Mouse (Mus musculus) limb, embryonic 14.5 days (tissue): ENCODE measurements around the gene Asic2. TPM values are rescaled to one million over a fixed set of nuclear protein-coding genes. Genes with fewer than 3 reads are reported as not detected.

Source experiments
- ATAC-seq: fragments of 200-750 bp; cut with Nextera tagmentation; 2 replicates; pipeline ENCODE4 v1.8.0; 2017; ENCODE audit warnings: low read depth, moderate number of reproducible peaks, moderate TSS enrichment; ENCODE audit not compliant: low FRiP score
- DNase-seq: peaks from one replicate; pipeline ENCODE4 v3.0.0-alpha.2; 2015; ENCODE audit warnings: low spot score
- H3K27ac ChIP-seq: fragments of 300-500 bp; sonication (generic); replicated peaks from 2 replicates; pipeline ENCODE4 v1.5.1; 2014; ENCODE audit warnings: low read depth, mild to moderate bottlenecking, low read length, moderate library complexity, mixed read lengths
- H3K27me3 ChIP-seq: fragments of 300-500 bp; sonication (generic); 2 replicates; pipeline ENCODE4 v1.6.1; 2014; ENCODE audit warnings: low read length, mixed read lengths; ENCODE audit not compliant: control insufficient read depth, insufficient read depth
- H3K36me3 ChIP-seq: fragments of 300-500 bp; sonication (generic); 2 replicates; pipeline ENCODE4 v1.6.1; 2014; ENCODE audit warnings: mild to moderate bottlenecking, low read length, moderate library complexity, mixed read lengths; ENCODE audit not compliant: control insufficient read depth, insufficient read depth
- H3K4me1 ChIP-seq: fragments of 300-500 bp; sonication (generic); 2 replicates; pipeline ENCODE4 v1.6.1; 2014; ENCODE audit warnings: antibody characterized with exemption, low read length, mixed read lengths; ENCODE audit not compliant: control insufficient read depth, insufficient read depth
- H3K4me2 ChIP-seq: fragments of 300-500 bp; sonication (generic); replicated peaks from 2 replicates; pipeline ENCODE4 v1.6.1; 2014; ENCODE audit warnings: low read depth, mild to moderate bottlenecking, low read length, moderate library complexity; ENCODE audit not compliant: severe bottlenecking
- H3K4me3 ChIP-seq: fragments of 300-500 bp; sonication (generic); replicated peaks from 2 replicates; pipeline ENCODE4 v1.5.1; 2014; ENCODE audit warnings: low read length
- H3K9ac ChIP-seq: fragments of 300-500 bp; sonication (generic); 2 replicates; pipeline ENCODE4 v1.6.1; 2014; ENCODE audit warnings: mild to moderate bottlenecking, low read depth, low read length, moderate library complexity; ENCODE audit not compliant: severe bottlenecking
- H3K9me3 ChIP-seq: fragments of 300-500 bp; sonication (generic); 2 replicates; pipeline ENCODE4 v1.6.1; 2016; ENCODE audit warnings: low read length; ENCODE audit not compliant: control insufficient read depth
- POLR2A ChIP-seq: fragments of 200-500 bp; IDR thresholded peaks from 2 replicates; pipeline ENCODE4 v1.8.0; 2012; ENCODE audit warnings: inconsistent platforms, mild to moderate bottlenecking, moderate library complexity, borderline replicate concordance; ENCODE audit not compliant: insufficient read depth, insufficient read length; ENCODE audit errors: extremely low read depth
- WGBS: fragments of 180-500 bp; shearing (Covaris S2); extraction: QIAGEN DNeasy Blood & Tissue Kit; methylation state at CpG from one replicate; pipeline ENCODE4 v1.1.7; 2014; 5-methylcytosine and 5-hydroxymethylcytosine counted together
- polyA plus RNA-seq, 2 experiments: library from polyadenylated mRNA; depleted of rRNA in 1 of 2; stranded (reverse) in 1 of 2; unstranded in 1 of 2; fragments of >200 nt; fragmentation: Nextera tagmentation in 1 of 2; extraction: Ambion mirVana in 1 of 2; gene quantifications; 2 replicates each; pipeline versions ENCODE4 v1.2.1 to v1.2.3; 2012 to 2014

Asic2 gene
- polyA plus RNA-seq, 2 experiments = 0.72 to 1.3 TPM

GRCm38 (mm10) chr11:81153841-81154240, 814.4 kb downstream of the Asic2 start:
- Histone ChIP-seq H3K36me3 (no peaks in the 10 kb centered on the region), H3K27ac (no peak overlapping the region), H3K9ac (no peak overlapping the region), H3K27me3 (peaks cover 72% of the 10 kb centered on the region), H3K4me1 (peaks cover 13% of the 10 kb centered on the region), H3K9me3 (no peaks in the 10 kb centered on the region), H3K4me2 (peak overlapping the region; percentile 94), H3K4me3 (peak overlapping the region; percentile 44)
- 13% methylated on average over 13 of the region's 13 CpGs for WGBS
- ATAC-seq (no peak), DNase-seq (no peak)
- TF ChIP-seq POLR2A = no peak

- no peak overlapping the region for H3K27ac ChIP-seq
- H3K4me1 ChIP-seq = peaks cover 13% of the 10 kb centered on the region
- DNase-seq = peak; percentile 48
- peaks cover 72% of the 10 kb centered on the region for H3K27me3 ChIP-seq
- WGBS = under 1% methylated on average over 49 of the region's 57 CpGs
- peak overlapping the region; percentile 94 for H3K4me2 ChIP-seq
- no peaks in the 10 kb centered on the region for H3K36me3 ChIP-seq
- H3K4me3 ChIP-seq = peak overlapping the region; percentile 44
- no peaks in the 10 kb centered on the region for H3K9me3 ChIP-seq
- TF ChIP-seq POLR2A = no peak
- peak; percentile 69; the same call in 1 of the 2 replicates for ATAC-seq
- H3K9ac ChIP-seq = no peak overlapping the region
Observed at GRCm38 (mm10) chr11:81153161-81153840, 815.0 kb downstream of the Asic2 start.

GRCm38 (mm10) chr11:81152460-81153160, 815.6 kb downstream of the Asic2 start:
- H3K27me3 ChIP-seq = peaks cover 72% of the 10 kb centered on the region
- ATAC-seq (no peak; the same call in 1 of the 2 replicates), DNase-seq (no peak)
- WGBS = 1% methylated on average over 29 of the region's 55 CpGs
- H3K4me2 ChIP-seq = peak overlapping the region; percentile 94
- no peak overlapping the region for H3K27ac ChIP-seq
- peaks cover 13% of the 10 kb centered on the region for H3K4me1 ChIP-seq
- H3K4me3 ChIP-seq = peak overlapping the region; percentile 44
- H3K36me3 ChIP-seq = no peaks in the 10 kb centered on the region
- H3K9ac ChIP-seq = peak overlapping the region; percentile 38; the same call in 1 of the 2 replicates
- no peak for TF ChIP-seq POLR2A
- H3K9me3 ChIP-seq = no peaks in the 10 kb centered on the region

GRCm38 (mm10) chr11:81152021-81152385, 816.3 kb downstream of the Asic2 start:
- WGBS = under 1% methylated on average over 25 of the region's 42 CpGs
- Histone ChIP-seq H3K36me3 (no peaks in the 10 kb centered on the region), H3K4me2 (peak overlapping the region; percentile 94), H3K9ac (peak overlapping the region; percentile 38; the same call in 1 of the 2 replicates), H3K9me3 (no peaks in the 10 kb centered on the region), H3K27me3 (peaks cover 72% of the 10 kb centered on the region), H3K4me1 (peaks cover 13% of the 10 kb centered on the region), H3K4me3 (peak overlapping the region; percentile 44), H3K27ac (no peak overlapping the region)
- ATAC-seq (no peak), DNase-seq (peak; percentile 13)
- no peak for TF ChIP-seq POLR2A

GRCm38 (mm10) chr11:81151286-81152020, 816.8 kb downstream of the Asic2 start:
- Histone ChIP-seq H3K36me3 (no peaks in the 10 kb centered on the region), H3K27ac (no peak overlapping the region), H3K27me3 (peaks cover 70% of the 10 kb centered on the region), H3K4me1 (peaks cover 13% of the 10 kb centered on the region), H3K4me2 (peak overlapping the region; percentile 94), H3K4me3 (peak overlapping the region; percentile 44), H3K9ac (no peak overlapping the region), H3K9me3 (no peaks in the 10 kb centered on the region)
- ATAC-seq = no peak
- TF ChIP-seq POLR2A = no peak
- no peak for DNase-seq
- WGBS = 5% methylated on average over 26 of the region's 36 CpGs
